Mouse (Mus musculus) embryonic facial prominence, embryonic 11.5 days (tissue): ENCODE data around the gene Gnb3. TPM values are rescaled to one million over a fixed set of nuclear protein-coding genes. Genes with fewer than 3 reads are reported as not detected.

ENCODE experiments used
- ATAC-seq: fragments of 200-750 bp; cut with Nextera tagmentation; replicated peaks from 2 replicates; pipeline ENCODE4 v1.8.0; 2017; ENCODE audit warnings: low read depth; ENCODE audit not compliant: insufficient number of reproducible peaks, low FRiP score, low TSS enrichment
- DNase-seq: peaks from one replicate; pipeline ENCODE4 v3.0.0-alpha.2; 2015; ENCODE audit warnings: low spot score
- H3K27ac ChIP-seq: fragments of 300-500 bp; sonication (generic); replicated peaks from 2 replicates; pipeline ENCODE4 v1.5.1; 2014; ENCODE audit warnings: mild to moderate bottlenecking, low read depth, low read length, control low read depth
- H3K27me3 ChIP-seq: fragments of 300-500 bp; sonication (generic); 2 replicates; pipeline ENCODE4 v1.6.1; 2014; ENCODE audit warnings: mild to moderate bottlenecking, low read length, moderate library complexity, mixed read lengths; ENCODE audit not compliant: control insufficient read depth, insufficient read depth
- H3K36me3 ChIP-seq: fragments of 300-500 bp; sonication (generic); replicated peaks from 2 replicates; pipeline ENCODE4 v1.6.1; 2014; ENCODE audit warnings: low read depth, mild to moderate bottlenecking, low read length, moderate library complexity, mixed read lengths; ENCODE audit not compliant: control insufficient read depth, insufficient read depth
- H3K4me1 ChIP-seq: fragments of 300-500 bp; sonication (generic); 2 replicates; pipeline ENCODE4 v1.6.1; 2014; ENCODE audit warnings: low read length, mixed read lengths; ENCODE audit not compliant: control insufficient read depth, insufficient read depth
- H3K4me2 ChIP-seq: fragments of 300-500 bp; sonication (generic); 2 replicates; pipeline ENCODE4 v1.6.1; 2014; ENCODE audit warnings: low read depth, mild to moderate bottlenecking, control low read depth, low read length, moderate library complexity
- H3K4me3 ChIP-seq: fragments of 300-500 bp; sonication (generic); 2 replicates; pipeline ENCODE4 v1.5.1; 2014; ENCODE audit warnings: low read depth, low read length, control low read depth
- H3K9ac ChIP-seq: fragments of 300-500 bp; sonication (generic); replicated peaks from 2 replicates; pipeline ENCODE4 v1.6.1; 2014; ENCODE audit warnings: mild to moderate bottlenecking, control low read depth, low read length
- H3K9me3 ChIP-seq: fragments of 300-500 bp; sonication (generic); replicated peaks from 2 replicates; pipeline ENCODE4 v1.6.1; 2016; ENCODE audit warnings: mild to moderate bottlenecking, low read length, inconsistent platforms, mixed read lengths; ENCODE audit not compliant: control insufficient read depth
- WGBS: fragments of 180-500 bp; shearing (Covaris S2); extraction: QIAGEN DNeasy Blood & Tissue Kit; methylation state at CpG from one replicate; pipeline ENCODE4 v1.1.7; 2014; 5-methylcytosine and 5-hydroxymethylcytosine counted together
- polyA plus RNA-seq: library from polyadenylated mRNA; unstranded; fragments of >200 nt; fragmentation: Nextera tagmentation; extraction: Ambion mirVana; gene quantifications from 2 replicates; pipeline ENCODE4 v1.2.1, GENCODE M21; 2014

Gnb3 gene
- polyA plus RNA-seq, 1 experiment from 2014 or later = 0.27 TPM

GRCm38 (mm10) chr6:124856321-124856720 lies 16.2 kb upstream of the Gnb3 start:
- WGBS = 4% methylated on average over 14 of the region's 14 CpGs
- Histone ChIP-seq H3K9me3 (no peaks in the 10 kb centered on the region), H3K4me1 (peaks cover 8% of the 10 kb centered on the region), H3K4me3 (peak overlapping the region; percentile 82), H3K27me3 (no peaks in the 10 kb centered on the region), H3K27ac (peak overlapping the region; percentile 95), H3K36me3 (no peaks in the 10 kb centered on the region; the same call in none of the 2 replicates), H3K9ac (peak overlapping the region; percentile 97), H3K4me2 (peak overlapping the region; percentile 79)
- DNase-seq = peak; percentile 88
- ATAC-seq = peak; percentile 61

- Histone ChIP-seq H3K27ac (no peak overlapping the region), H3K36me3 (no peaks in the 10 kb centered on the region; the same call in none of the 2 replicates), H3K4me2 (no peak overlapping the region), H3K27me3 (no peaks in the 10 kb centered on the region), H3K4me3 (no peak overlapping the region), H3K9me3 (no peaks in the 10 kb centered on the region), H3K9ac (no peak overlapping the region), H3K4me1 (peaks cover 5% of the 10 kb centered on the region)
- ATAC-seq (no peak), DNase-seq (no peak)
- 64% methylated on average over 12 of the region's 12 CpGs for WGBS
These were observed 14.6 kb upstream of the Gnb3 start for GRCm38 (mm10) chr6:124854647-124855046.

- no peaks in the 10 kb centered on the region; the same call in 1 of the 2 replicates for H3K27me3 ChIP-seq
- H3K4me2 ChIP-seq = no peak overlapping the region
- no peak overlapping the region for H3K4me3 ChIP-seq
- no peak for DNase-seq
- H3K9ac ChIP-seq = no peak overlapping the region
- no peak overlapping the region for H3K27ac ChIP-seq
- ATAC-seq = no peak
- no peaks in the 10 kb centered on the region; the same call in none of the 2 replicates for H3K36me3 ChIP-seq
- H3K4me1 ChIP-seq = no peaks in the 10 kb centered on the region
- WGBS = 51% methylated on average over 8 of the region's 8 CpGs
- H3K9me3 ChIP-seq = no peaks in the 10 kb centered on the region
These were observed 10.5 kb upstream of the Gnb3 start for GRCm38 (mm10) chr6:124850535-124850934.

- no peak overlapping the region for H3K4me2 ChIP-seq
- no peak overlapping the region for H3K27ac ChIP-seq
- DNase-seq (peak; percentile 97), ATAC-seq (peak; percentile 80; the same call in 1 of the 2 replicates)
- H3K9ac ChIP-seq = no peak overlapping the region
- H3K36me3 ChIP-seq = no peaks in the 10 kb centered on the region; the same call in 1 of the 2 replicates
- H3K4me3 ChIP-seq = no peak overlapping the region
- H3K27me3 ChIP-seq = no peaks in the 10 kb centered on the region; the same call in 1 of the 2 replicates
- no peaks in the 10 kb centered on the region for H3K9me3 ChIP-seq
- H3K4me1 ChIP-seq = no peaks in the 10 kb centered on the region
- WGBS = 12% methylated on average over 9 of the region's 9 CpGs
These were observed 7.2 kb upstream of the Gnb3 start for GRCm38 (mm10) chr6:124847305-124847704.

GRCm38 (mm10) chr6:124839805-124840204 lies 270 bp downstream of the Gnb3 start:
- H3K9ac ChIP-seq = peak overlapping the region; percentile 29
- H3K36me3 ChIP-seq = no peaks in the 10 kb centered on the region; the same call in 1 of the 2 replicates
- no peak for DNase-seq
- no peaks in the 10 kb centered on the region for H3K9me3 ChIP-seq
- no peak overlapping the region for H3K4me3 ChIP-seq
- H3K27ac ChIP-seq = no peak overlapping the region
- WGBS = 6% methylated on average over 8 of the region's 8 CpGs
- no peaks in the 10 kb centered on the region for H3K27me3 ChIP-seq
- ATAC-seq = peak; percentile 15; the same call in 1 of the 2 replicates
- H3K4me2 ChIP-seq = no peak overlapping the region; the same call in 1 of the 2 replicates
- H3K4me1 ChIP-seq = peaks cover 6% of the 10 kb centered on the region

GRCm38 (mm10) chr6:124836411-124836810 lies 3.7 kb downstream of the Gnb3 start:
- WGBS = 82% methylated on average over 7 of the region's 7 CpGs
- H3K27me3 ChIP-seq = no peaks in the 10 kb centered on the region
- H3K4me1 ChIP-seq = peaks cover 6% of the 10 kb centered on the region
- no peak for DNase-seq
- no peak overlapping the region for H3K27ac ChIP-seq
- no peak overlapping the region for H3K4me2 ChIP-seq
- H3K9me3 ChIP-seq = no peaks in the 10 kb centered on the region
- ATAC-seq = no peak
- H3K36me3 ChIP-seq = no peaks in the 10 kb centered on the region; the same call in 1 of the 2 replicates
- no peak overlapping the region for H3K4me3 ChIP-seq
- no peak overlapping the region for H3K9ac ChIP-seq

GRCm38 (mm10) chr6:124835531-124835930 lies 4.5 kb downstream of the Gnb3 start:
- 34% methylated on average over 10 of the region's 10 CpGs for WGBS
- H3K36me3 ChIP-seq = no peaks in the 10 kb centered on the region; the same call in 1 of the 2 replicates

GRCm38 (mm10) chr6:124834512-124835081 lies 5.5 kb downstream of the Gnb3 start:
- DNase-seq = no peak
- no peak overlapping the region for H3K4me3 ChIP-seq

More at GRCm38 (mm10) chr6:124835531-124835930, 4.5 kb downstream of the Gnb3 start:
- no peak for ATAC-seq
- H3K27ac ChIP-seq = no peak overlapping the region
- H3K4me2 ChIP-seq = no peak overlapping the region
- DNase-seq = no peak
- H3K4me1 ChIP-seq = peaks cover 6% of the 10 kb centered on the region
- no peaks in the 10 kb centered on the region for H3K27me3 ChIP-seq
- H3K9ac ChIP-seq = no peak overlapping the region; the same call in 1 of the 2 replicates
- H3K9me3 ChIP-seq = no peaks in the 10 kb centered on the region
- H3K4me3 ChIP-seq = no peak overlapping the region

More at GRCm38 (mm10) chr6:124834512-124835081, 5.5 kb downstream of the Gnb3 start:
- H3K9ac ChIP-seq = no peak overlapping the region
- H3K36me3 ChIP-seq = no peaks in the 10 kb centered on the region; the same call in 1 of the 2 replicates
- no peak for ATAC-seq
- H3K27ac ChIP-seq = no peak overlapping the region
- no peak overlapping the region for H3K4me2 ChIP-seq
- no peaks in the 10 kb centered on the region for H3K4me1 ChIP-seq
- WGBS = 80% methylated on average over 6 of the region's 6 CpGs
- H3K9me3 ChIP-seq = no peaks in the 10 kb centered on the region
- H3K27me3 ChIP-seq = no peaks in the 10 kb centered on the region
